Mouse (Mus musculus) heart, adult 2 months (tissue): ENCODE results near the gene Cenpo.
A peak's percentile ranks its signal among the peaks of the same experiment; 100 is the strongest.

ENCODE experiments used
- CTCF ChIP-seq: fragments of 200-600 bp; IDR thresholded peaks from 2 replicates; pipeline ENCODE4 v1.8.1; 2022; ENCODE audit warnings: antibody characterized with exemption, mild to moderate bottlenecking, moderate library complexity
- EP300 ChIP-seq: fragments of 200-500 bp; IDR thresholded peaks from 2 replicates; pipeline ENCODE4 v1.6.1; 2011; ENCODE audit warnings: low read depth, low read length, control low read depth; ENCODE audit not compliant: insufficient read depth
- POLR2A ChIP-seq: fragments of 200-500 bp; IDR thresholded peaks from 2 replicates; pipeline ENCODE4 v1.6.1; 2011; ENCODE audit warnings: mild to moderate bottlenecking, low read depth, low read length, control low read depth; ENCODE audit not compliant: insufficient read depth

DNA sequence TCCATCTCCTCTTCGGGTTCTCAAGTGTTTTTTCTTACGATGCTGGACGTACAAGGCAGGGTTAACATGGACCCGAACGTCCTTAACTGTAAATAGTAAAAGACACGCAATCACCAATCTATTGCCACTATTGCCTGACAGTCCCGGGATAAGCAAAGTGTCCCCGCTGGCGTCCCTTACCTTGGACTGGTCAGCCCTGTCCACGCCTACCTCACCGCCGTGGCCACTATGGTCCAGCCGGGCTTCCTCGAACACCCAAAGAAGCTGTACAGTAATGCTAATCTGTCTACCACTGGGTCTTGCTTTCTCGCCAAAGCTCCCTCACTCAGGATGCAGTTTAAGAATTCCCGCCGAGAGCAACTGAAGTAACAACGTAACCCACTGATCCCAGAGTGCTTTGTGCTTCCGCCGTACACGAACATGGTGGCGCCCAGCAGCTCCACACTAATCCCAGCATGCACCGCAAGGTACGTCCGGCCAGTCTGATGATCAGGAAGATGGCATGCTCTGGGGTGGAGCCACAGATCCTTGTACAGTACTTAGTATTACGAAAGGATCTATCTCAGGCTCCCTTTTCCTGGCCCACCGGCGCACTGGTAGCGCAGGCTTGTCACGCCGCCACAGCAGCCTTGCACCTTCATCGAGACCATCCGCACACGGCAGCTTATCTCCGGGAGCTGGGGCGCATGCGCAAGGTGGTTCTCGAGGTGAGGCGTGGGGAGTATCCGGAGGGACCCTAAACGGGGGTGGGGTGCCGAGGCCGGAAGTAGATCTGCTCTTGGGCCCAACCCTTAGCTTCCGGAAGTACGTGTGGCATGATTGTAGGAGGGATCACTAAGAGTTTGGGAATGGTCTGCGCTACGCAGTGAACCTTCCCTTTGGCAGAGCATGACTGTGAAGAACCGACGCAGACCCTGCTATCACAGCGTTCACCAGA, at the start of gene Cenpo, which contains the start of gene Ptrhd1:
- TF ChIP-seq POLR2A (peak; percentile 93), EP300 (peak; percentile 76; the same call in 1 of the 2 replicates), CTCF (peak; percentile 10; the same call in 1 of the 2 replicates)
